Mouse (Mus musculus): Measurements from ENCODE around the gene Sc5d. TPM values are rescaled to one million over a fixed set of nuclear protein-coding genes. Genes with fewer than 3 reads are reported as not detected.

Sc5d gene
- 82.6 and 141 TPM in 2 replicates for polyA plus RNA-seq (2012; rRNA removed)

DNA sequence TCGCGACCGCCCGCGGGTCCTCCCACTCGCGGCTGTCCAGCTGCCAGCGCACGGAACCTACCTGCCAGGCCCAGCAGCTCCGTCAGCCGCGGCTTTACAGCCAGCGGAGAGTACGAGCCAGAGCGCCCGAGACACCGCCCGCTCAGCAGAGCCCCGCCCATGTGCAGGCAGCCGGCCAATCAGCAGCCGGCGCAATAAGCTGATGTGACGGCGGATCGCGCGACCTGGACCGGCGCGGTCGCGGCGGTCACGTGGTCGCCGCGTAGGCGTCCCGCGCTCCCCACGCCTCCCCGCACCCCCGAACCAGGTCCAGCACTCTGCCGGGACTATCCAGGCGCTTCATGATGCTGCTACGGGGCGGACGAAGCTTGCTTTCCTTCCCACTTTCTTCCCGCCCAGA lies at the start of gene Sc5d:
TSS of gene Sc5d (minus strand) at position 112 of the 400 bp plus-strand sequence.
- no peak for DNase-seq (ENCODE audit: low read depth)

DNA sequence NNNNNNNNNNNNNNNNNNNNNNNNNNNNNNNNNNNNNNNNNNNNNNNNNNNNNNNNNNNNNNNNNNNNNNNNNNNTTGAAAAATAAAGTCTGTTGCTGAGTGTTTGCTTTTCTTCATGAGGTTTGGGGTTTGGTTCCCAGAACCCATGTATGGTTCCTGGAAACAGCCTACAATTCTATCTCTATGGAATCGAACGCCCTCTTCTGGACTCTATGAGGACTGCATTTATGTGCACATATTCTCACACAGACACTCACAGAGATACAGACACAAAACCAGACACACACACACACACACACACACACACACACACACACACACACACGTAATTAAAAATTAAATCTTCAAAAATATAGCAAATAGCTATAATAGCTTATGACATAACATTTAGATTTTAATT lies 47.3 kb upstream of the Sc5d start:
- DNase-seq (ENCODE audit: low read depth) = no peak

DNA sequence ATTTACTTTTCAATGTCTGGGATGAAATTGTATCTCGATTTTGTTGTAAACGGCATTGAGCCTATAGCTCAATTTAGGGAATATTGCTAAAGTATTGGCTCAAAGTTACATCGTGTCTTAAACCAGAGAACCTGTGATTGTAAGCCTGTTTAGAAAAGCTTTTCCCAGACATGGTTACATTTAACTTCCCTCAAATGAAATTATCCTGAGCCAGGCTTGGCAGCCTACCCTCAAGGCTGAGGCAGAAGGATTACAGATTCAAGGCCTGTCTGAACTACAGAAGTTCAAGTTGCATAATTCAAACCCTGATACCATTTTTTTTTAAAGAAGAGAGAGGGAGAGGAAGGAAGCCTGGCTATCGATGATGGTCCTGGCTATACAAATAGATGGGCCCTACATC lies 39.8 kb upstream of the Sc5d start:
- no peak for DNase-seq (ENCODE audit: low read depth)

DNA sequence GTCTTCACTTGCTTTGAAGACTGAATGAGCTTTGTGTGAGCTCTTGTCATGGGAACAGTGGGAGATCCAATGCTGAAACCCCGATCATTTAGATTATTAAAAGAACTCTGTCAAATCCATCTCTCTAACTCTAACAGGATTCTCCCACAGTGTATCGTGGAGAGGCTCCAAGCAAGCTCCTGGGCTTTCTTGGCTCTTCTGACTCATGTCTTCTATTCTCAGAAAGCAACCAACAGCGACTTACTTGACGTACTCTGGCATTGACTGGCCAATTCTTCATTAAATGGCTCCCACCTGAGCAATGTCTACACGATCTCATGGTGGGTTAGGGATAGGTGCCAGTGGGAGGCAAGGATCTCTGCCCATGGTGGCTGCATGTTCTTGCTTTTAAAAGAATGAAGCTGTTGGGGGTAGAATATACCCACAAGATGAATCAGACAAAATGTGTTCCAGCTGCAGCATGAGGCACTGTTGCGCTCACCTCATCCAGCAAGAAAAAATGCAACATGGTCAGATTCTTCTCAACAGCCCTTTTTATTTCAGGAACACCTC lies 37.1 kb upstream of the Sc5d start:
- no peak for DNase-seq (ENCODE audit: low read depth)

DNA sequence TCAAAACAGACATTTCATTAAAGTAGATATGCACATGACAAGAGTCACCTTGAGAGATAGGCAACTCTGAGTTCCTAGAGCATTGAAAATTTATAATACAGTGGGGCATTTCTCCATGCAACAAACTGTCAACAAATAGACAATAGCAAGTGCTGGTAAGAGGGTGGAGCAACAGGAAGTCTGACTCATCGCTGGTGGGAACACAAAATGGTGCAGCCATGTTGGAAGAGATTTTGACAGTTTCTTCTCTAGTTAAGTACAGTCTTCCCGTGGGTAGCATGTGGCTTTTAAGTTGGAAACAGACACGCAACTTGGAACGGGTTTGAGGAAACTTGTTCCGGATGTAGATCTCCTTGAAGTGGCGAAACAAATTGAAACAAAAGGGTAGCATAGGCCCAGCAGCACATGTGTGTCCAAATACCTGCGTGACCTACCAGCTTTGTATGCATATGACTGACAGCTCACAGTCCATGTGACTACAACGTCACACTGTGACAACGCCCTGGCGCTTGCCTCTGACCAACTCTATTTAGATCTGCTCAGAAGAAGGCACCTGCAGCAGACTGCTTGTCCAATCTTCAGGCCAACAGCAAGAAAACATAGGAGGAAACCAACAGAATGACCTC lies 32.4 kb upstream of the Sc5d start:
- DNase-seq (ENCODE audit: low read depth) = no peak

DNA sequence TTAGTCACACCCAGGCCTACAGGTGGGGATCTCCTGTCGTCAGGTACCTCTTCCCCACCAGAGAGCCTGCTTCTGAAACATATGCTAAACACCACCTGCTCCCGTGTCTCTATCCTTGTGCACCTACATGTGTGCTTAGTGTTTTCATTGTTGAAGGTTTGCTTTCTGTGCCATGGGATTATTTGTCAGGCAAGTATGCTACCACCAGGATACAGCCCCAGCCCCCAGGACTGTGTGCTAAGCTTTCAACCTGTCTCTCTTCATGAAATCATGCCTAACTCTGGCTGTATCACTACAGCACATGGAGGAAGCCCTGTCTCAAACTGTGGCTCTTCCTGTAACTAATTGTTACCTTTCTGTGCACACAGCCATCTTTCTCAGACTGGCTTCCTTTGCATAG lies 30.1 kb upstream of the Sc5d start:
- no peak for DNase-seq (ENCODE audit: low read depth)

DNA sequence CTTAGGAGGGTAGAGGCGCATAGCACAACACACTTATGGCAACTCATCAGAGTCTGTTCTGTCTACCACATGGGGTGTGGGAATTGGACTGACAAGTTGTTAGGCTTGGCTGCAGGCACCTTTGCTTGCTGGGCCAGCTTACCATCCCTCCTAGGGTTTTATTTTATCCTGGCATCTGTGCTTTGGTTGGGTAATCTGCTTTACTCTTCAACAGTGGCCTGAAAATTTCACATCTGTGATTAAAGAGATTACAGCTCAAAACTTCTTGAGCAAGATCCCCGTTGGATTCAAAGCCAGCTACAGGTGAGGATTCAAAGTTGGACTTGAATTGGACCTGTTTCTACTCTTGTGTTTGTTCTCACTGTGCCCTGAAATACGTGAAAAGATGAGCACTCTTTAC lies 29.5 kb upstream of the Sc5d start:
- DNase-seq (ENCODE audit: low read depth) = no peak

DNA sequence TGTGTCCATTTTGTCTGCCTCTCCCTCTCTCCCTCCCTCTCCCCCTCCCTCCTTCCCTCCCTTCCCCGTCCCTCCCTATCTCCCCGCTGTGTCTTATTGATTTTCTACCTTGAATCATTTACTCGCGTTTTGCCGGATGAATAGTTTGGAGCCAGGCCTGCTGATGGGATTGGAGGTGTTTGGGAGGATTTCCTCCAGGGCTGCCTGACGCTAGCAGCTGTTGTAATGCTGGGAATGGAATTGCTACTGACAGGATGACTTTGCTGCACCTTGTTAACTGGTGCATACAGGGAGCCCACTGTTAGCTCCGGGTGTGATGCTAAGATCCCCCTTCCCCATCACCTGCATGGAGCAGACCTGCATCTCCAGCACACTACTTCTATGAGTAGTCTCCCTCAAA lies 29.0 kb upstream of the Sc5d start:
- DNase-seq (ENCODE audit: low read depth) = no peak

DNA sequence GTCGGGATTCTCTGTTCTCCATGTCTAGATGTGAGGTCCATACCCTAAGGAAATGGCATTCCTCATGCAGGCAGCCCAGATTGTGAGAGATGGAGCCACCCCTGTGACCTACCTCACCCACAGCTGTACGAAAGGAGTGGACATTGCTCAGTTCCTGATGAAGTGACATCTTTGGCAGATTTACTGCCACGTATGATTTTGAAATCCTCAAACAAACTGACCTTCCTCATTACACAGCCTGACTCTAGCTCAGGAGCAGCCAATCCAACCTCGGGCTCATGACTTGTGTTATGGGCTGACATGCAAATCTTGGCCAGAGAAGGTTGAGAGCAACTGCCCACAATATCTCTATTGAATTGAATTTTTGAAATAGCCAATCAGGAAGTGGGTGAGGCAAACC lies 15.6 kb upstream of the Sc5d start:
- no peak for DNase-seq (ENCODE audit: low read depth)

DNA sequence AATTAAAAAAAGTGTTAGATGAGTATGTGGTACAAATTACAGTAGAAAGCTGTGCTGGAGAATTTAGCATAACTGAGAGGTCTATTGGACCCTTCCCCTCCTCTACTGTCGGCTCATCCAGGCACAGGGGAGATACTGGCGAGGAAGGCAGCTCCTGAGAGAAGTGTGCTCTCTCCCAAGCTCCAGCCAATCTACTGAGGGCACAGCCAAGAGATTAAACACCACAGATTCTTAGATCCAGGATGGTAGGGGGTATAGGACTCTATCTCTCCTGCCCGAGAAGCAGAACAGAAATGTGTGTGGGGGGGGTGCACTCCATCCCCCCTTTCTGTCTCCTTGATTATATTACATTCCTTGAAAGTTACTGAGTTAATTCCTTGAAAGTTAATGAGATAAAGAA lies 14.0 kb upstream of the Sc5d start:
- no peak for DNase-seq (ENCODE audit: low read depth)

DNA sequence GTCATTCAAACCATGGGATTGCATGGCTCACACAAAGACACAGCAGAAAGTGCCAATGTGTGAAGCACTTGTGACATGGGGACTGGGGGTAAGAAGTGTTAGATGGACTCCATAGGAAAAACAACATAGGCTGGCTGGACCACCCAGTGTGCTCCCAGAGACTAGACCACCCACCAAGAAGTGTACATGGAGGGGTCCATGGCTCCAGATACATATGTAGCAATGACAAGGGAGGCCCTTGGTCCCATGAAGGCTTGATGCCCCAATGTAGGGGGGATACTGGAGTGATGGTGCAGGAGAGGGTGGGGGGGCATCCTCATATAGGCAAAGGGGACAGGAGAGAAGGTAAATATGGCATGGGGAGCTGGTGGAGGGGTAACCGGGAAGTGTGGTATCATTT lies 13.6 kb upstream of the Sc5d start:
- no peak for DNase-seq (ENCODE audit: low read depth)

DNA sequence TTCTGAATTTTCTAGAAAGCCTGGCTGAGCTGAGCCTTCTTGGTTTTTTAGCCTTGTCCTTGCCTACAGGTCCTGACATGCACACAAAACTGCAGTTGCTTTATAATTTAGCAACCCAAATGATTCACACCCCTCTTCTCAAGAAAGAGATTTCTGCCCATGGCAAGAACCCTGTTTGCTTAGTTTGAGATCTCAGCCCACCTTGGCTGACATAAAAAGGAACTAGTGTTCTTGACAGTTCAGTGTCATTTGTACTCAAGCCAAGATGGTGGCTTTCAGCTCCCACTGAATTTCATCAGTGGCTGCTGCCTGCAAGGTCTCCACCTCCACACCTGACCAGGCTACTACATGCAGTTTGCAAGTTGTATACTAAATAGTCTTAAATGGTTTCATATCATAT lies 13.1 kb upstream of the Sc5d start:
- DNase-seq (ENCODE audit: low read depth) = no peak

DNA sequence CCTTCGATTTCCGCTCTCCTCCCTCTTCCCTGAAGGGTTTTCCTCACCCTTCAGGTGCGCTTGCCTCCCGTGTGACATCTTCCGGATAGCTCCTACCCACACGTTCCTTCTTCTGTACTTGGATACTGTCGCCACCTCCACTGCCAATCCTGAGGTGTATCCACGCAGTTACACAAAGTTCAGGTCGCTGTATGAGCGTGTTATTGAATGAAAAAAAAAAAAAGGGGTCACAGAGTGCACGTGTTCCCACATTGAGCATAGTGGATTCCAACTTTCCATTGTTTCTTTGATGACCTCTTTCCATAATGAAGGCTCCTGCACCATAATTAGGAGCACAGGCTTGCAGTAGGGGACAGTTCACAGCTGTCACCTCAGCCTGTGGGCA lies 11.7 kb upstream of the Sc5d start:
- no peak for DNase-seq (ENCODE audit: low read depth)

DNA sequence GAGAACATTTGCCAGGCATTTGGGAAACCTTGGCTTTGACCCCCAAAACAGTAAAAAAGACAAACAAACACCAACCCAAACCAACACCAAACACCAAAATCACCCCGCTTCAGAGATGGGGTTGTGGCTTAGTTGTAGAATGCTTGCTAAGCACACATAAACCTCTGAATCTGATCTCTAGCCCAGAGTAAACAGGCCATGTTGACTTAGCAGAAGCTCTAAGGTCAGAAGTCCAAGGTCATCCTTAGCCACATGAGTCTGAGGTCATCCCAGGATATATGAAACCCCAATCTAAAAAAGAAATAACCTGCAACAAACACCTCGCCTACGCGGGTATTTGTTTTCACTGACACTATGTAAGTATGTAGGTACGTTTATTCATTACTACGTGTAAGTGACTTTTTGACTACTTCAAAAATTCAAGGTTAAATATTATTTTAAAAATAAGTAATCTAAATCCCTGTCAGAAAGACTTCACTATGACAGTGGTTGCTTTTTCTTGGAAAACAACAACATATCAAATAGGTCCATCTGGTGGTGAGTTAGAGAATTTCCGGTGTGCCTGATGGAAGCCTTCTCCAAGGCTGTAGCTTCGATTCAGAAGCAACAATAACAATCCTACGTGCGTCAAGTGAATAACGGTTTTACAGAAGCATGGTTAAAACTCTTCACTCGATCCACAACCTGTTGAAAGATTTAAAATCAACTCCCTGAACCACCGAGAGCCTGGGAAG lies 11.1 kb upstream of the Sc5d start:
- no peak for DNase-seq (ENCODE audit: low read depth)

DNA sequence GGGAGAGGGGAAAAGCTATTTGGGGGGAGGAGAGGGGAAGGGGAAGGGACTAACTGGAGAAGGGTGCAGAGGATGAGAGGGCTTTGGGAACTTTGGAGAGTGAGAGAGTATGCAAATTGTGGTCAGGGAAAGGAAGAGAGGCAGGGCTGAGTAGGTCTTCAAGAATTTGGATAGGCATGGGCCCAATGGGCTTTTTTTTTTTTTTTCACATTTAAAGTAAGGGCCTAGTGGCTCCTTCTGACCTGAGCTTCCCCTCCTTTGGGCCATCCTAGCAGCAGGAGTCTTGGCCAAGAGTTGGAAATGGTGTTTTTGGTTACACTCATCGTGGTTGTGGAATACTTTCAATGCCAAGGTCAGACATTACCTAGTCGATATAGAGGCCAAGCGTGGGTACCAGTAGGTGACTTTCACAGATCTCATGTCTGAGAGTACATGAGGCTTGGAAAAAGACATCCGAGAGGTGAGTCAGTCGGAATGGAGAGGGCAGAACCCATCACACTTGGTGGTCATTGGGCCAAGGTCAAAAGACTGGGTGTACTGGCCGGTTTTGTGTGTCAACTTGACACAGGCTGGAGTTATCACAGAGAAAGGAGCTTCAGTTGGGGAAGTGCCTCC lies 9.7 kb upstream of the Sc5d start:
- DNase-seq (ENCODE audit: low read depth) = no peak

DNA sequence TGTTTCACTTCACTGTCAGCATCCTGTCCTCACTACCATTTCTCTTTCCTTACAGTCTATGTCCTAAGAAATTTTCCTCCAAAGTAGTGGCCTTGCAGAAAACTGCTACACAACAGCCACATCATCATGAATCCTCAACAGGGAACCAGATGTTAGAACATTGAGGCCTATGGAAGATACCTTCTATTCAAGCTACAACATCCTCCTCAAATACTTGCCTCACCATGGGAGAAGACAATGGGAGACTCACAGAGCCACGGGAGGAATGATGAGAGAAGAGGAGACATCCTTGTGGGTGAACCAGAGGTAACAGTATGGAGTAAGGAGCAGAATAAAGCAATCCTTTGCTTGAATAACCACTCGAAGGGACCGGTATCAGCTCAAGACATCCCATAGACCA lies 9.1 kb upstream of the Sc5d start:
- no peak for DNase-seq (ENCODE audit: low read depth)

DNA sequence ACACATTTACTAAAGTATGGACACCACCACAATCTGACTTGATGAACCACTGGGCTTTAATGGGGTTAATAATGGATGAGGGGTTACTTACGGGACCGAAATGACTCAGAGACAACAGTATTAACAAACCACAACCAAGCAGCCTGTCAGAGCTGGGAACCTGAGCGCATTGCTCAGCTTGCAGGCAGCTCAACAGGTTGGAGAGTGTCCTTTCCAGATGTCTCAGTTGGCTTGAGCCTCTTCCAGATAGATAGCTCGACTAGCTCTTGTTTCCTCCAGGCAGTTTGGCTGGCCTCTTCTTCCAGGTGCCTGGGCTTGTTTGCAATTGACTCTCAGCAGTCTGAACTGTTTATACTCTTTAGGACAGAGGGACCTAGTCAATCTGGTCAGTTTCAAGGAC lies 8.6 kb upstream of the Sc5d start:
- no peak for DNase-seq (ENCODE audit: low read depth)

DNA sequence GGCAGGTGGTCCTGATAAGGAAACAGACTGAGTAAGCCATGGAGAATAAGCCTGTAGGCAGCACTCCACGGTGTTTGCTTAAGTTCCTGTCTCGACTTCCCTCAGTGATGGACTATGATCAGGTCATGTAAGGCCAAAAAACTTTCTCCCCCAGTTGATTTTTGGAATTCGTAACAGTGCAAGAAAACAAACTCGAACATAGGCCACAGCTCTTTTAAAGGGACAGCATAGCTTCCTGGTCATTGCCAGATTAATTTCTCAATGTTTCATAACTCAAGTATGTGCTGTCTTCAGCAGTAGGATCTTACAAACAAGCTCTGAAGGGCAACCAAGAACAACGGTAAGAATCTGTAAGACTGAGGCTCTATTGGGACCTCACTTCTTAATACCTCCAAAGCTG lies 7.4 kb upstream of the Sc5d start:
- DNase-seq (ENCODE audit: low read depth) = no peak

DNA sequence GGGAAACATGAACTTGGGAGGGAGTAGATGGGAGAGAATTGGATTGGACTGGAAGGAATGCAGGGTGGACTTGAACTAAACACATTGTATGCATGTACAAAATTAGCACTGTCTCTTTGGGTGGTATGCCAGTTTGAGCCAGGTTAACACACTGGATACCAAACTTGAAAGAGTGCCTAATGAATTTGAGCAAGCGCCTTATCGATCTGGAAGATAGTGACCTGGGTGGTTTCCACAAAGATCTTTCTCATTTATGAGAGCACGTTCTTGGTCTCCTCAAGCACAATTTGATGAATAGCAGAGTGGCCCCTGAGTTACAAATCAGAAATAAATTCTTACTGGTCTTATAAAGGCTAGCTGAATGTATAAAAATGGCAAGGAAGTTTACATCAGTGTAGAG lies 6.6 kb upstream of the Sc5d start:
- no peak for DNase-seq (ENCODE audit: low read depth)

DNA sequence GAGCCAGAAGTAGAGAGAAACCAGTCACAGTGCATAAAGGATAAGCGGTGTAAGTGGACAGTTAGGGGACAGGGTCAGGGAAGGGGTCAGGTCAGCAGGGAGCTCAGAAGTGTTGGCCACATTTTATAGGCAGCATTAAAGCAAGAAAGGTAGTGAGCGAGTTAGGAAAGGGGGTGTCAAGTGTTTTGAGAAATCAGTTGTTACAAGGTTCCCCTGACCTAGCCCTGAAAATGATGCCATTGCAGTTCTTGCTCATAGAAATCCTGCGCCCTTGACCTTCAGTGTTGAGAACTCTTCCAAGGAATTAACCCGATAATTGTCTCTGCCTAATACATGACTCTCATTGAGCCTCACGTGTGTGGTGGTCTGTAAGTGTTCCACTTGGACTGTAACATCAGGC lies 6.0 kb upstream of the Sc5d start:
- no peak for DNase-seq (ENCODE audit: low read depth)

DNA sequence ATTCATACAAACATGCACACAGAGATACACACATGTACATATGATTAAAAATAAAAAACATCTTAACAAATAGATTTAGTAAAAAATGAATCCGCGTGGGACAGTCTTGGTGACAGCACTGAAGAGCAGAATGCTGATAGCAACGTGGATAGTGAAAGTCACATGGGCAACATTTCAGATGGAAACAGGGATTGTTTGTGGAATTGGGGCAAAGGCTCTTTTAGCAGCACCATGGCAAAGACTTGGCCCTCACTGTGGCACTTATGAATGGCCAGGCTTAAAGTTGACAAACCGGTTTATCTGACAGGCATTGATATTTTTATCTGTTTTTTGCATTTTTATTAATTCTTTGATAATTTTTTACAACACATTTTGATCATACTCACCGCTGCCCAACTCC lies 4.3 kb upstream of the Sc5d start:
- DNase-seq (ENCODE audit: low read depth) = no peak

DNA sequence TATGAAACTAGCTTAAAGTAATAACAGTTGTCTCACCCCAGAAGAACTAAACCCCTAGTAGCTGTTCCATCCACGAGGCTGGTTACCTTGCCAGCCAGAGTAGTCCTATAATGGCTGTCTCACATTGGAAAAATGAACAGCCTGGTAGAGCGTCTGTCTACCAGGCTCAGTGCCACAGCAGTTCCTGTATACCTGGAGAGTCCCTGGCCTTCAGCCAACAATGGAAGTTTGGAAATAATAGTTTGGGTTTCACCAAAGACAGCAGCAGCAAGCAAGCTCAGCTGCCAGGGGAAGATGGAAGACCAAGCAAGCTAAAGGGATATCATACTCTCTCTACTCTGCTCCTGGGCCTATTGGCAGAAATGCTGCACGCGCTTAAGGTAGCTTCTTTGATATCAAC lies 1.3 kb upstream of the Sc5d start:
- DNase-seq (ENCODE audit: low read depth) = no peak

DNA sequence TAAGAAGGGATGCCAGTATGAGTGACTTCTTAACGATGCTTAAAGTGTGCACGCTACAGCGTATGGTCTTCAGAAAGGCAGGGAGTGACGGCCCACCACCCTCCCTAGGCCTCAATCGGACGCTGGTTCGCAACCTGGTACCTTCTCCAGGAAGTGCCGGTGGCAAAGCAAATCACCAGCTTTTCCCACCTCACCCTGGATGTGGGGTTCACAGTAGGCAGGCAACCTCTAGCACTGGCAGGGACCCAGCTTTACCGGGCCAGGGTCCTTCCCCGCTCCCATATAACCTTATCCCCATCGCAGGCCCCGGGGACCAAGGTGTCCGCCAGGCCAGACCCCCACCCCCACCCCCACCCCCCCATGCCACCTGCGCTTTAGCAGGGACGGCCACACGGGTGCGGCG lies 346 bp downstream of the Sc5d start:
- no peak for DNase-seq (ENCODE audit: low read depth)

All from gonadal fat pad, adult 2 months (tissue).